Mouse (Mus musculus) mouse embryonic stem cell (cell line): ENCODE results near the gene Prss16.

Experiments used
- in situ Hi-C, 2 experiments: fragments of 300-500 bp; cut with MboI; formaldehyde crosslinking; loops; 1 replicate in 1 of 2; 3 replicates in 1 of 2; pipeline ENCODE4 v1.14.3; 2019 to 2020; ENCODE audit warnings: low sequenced_read_pairs in 2 of 2, low pct_unique_long_range_greater_than_20kb in 1 of 2, mixed read lengths in 1 of 2; ENCODE audit not compliant: unreplicated experiment in 1 of 2

Gene Prss16

DNA sequence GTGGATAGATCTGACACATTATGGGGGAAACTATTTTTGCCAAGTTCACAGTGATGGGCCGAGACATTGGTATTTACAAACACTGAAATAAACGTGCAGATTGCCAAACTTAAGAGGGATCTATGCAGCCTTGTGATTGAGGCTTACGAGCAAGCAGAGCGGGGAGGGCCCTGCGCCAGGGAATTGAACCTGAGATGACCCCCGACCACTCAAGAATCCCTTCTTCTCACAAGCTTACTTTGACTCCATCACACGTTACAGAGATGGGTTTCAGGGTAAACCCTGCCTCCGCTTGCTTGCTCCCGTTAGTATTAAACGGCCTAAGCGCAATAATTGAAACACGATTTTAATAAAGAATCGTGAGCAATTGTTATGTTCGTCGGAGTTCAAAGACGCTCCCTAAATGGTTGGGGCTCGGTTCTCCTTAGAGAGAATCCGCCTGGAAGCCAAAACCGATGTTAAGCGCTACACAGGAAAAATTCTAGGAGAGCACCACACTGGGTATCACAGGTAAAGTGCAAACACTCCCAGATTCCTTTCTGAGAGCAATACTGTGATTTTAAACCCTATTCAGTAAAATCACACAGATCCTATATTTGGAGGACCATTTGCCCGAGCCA lies 12.2 kb downstream of the Prss16 start:
- in situ Hi-C loops, result no loop called here

DNA sequence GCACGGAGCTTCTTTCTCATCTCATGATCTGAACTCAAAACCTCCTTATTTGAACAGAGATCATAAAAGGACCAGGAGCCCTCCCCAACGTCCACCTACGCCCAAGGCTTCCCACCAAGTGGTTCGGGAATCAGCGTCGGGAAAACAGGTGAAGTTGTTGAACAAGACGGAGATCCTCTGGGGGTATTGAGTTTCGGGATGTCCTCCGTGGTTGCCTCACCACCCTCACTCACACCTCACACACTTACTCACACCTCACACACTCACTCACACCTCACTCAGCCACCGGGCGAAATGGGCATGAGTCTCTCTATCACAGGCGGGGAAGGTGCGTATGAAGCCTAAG lies 12.7 kb downstream of the Prss16 start:
- in situ Hi-C loops, result no loop called here

DNA sequence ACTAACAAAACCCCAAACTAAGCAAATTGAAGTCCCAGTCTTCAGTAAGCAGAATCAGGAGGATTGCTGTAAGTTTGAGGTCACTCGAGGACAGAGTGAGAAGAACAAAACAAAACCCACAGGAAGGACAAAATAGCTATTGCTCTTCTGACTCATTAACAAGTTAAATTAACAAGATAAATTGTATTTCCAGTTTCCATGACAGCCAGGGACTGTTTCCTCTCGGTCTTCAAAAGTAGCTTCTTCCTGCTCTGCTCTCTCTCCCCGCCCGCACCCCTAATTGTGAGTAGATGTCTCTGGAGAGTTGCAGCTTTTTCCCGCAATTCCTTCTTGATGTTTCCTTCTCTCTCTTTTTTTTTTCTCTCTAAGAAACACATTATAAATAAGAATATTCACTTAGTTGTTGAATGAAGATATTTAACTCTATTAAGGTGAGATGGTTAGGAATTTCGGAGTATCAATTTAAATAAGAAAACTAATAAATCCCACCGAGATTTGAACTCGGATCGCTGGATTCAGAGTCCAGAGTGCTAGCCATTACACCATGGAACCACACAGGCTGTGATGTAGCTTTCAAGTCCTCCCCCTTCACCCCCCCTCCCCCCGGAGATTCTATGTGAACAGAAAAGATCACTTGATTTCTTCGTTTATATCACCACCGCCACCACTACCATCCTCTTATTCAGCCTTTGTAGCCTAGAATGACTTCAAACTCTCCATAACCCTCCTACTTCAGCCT lies 13.3 kb downstream of the Prss16 start:
- in situ Hi-C loops, result no loop called here

DNA sequence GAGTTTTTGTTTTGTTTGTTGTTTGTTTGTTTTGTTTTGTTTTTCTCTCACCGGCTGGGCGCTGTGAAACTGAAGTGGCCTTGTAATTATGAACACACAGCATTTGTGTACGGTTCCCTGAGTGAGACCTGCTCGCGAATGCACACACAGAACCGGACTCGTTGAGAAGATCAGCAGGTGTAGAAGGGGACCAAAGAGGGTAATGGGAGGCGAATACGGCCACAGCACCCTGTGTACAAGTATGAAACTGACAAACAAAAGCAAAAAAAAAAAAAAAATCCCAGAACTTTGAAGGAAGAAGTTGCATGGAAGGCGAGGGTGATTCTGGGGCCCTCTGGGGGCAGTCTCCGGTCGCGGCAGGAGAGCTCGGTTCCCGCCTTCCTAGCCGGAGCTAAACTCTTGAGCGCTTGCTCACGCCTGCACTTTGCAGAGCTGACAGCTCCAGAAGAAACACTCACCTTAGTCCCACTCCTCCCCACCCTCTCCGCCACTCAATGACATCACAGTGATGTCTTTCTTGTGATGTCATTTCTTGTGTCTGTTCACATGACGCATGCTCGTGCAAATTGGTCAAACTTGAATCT lies 14.1 kb downstream of the Prss16 start:
- in situ Hi-C loops, result no loop called here

DNA sequence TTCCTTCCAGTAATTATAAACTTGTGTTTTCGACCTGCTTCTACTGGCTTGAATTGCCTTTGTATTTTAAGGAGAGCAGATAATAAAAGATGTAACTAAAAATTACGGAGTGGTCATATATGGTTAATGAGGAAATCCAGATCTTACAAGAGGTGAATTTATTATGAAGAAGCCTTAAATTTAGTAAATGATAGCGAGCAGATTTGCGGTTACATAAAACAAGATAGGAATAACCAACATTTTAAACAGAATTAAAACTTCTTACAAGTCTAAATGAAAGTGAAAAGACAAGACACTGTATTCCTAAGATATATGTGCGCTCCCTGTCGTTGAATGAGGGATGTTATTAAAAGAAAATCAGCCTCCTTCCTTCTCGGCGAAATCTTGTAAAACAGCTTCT lies 14.6 kb downstream of the Prss16 start:
- in situ Hi-C loops, result no loop called here

DNA sequence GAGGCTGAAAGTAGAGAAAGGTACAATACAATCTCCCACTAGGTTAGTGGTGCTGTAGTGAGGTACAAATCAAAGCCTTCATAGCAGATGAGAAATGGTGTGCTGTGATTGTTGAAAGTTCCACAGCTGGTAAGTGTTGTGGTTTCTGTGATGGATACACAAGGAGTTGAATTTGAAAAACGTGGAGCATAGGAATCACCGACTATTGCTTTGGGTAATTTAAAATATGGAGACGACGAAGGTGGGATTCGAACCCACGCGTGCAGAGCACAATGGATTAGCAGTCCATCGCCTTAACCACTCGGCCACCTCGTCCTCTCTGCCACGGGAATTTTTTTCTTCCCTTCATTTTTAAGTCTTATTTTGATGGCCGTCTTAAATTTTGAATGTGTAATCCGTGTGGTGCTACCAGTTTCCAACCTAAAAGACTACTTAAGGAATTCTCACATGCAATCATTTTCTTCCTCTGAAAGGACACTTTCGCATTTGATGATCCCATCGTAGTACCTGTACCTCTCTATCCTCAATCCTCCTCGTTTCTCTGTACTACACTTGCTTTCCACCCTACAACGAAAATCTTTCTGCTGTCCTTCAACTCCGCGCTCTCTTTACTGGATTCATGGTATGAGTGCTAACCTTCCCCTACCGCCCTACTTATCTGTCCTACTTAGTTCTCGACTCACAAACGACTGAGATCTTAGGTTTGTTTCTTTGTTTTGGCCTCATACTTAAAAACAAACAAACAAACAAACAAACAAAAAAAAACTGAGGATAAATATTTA lies 15.4 kb downstream of the Prss16 start:
- in situ Hi-C loops, result no loop called here

DNA sequence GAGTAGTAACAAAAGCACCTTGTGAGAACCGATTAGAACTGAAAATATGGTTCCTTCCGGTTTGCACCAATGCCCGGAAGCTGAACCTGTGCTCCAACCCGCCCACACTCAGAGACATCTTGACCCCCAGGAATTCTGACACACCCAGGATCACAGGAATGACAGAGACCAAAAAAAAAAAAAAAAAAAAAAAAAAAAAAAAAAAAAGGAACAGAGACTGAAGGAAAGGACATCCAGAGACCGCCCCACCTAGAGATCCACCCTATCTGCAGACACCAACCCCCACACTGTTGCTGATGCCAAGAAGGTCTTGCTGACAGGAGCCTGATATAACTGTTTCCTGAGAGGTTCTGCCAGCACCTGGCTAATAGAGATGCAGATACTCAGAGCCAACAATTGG lies 17.0 kb downstream of the Prss16 start:
- in situ Hi-C loops, result no loop called here

DNA sequence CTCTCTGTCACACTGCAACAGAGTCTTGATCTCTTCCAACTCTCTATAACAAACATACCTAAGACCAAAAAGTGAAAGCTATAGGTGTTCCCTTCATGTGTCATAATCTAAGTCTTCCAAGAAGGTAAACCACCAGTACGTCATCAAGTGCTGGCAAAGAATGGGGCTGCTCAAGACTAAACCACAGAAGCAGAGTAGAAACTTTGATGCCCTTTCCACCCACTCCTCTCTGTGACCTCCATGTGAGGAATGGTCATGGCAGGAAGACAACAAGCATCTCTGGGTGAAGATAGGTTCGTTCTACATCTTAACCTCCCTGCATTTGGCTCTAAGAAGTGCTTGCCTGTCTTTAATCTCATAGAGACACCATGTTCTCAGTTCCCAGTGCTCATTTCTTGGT lies 25.1 kb downstream of the Prss16 start:
- in situ Hi-C loops, result no loop called here

DNA sequence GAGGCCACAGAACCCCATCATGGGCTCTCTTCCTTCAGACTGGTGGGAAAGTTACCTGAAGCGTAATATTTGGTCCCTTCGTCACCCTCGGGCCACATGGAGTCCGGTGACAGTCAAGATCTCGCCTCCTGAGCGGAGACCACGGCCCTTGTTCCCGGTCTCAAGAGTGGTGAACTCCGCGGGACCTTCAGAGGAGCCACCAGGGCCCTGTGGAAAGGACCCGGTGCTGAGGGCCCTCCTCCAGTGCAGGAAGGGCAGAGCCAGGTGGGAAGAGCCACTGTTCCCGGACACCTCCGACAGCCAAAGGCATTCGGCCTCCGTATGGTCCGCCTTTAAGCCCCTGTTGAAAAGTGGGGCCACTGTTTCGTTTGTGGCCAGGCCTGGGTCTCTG lies 27.7 kb downstream of the Prss16 start:
- in situ Hi-C loops, result no loop called here

DNA sequence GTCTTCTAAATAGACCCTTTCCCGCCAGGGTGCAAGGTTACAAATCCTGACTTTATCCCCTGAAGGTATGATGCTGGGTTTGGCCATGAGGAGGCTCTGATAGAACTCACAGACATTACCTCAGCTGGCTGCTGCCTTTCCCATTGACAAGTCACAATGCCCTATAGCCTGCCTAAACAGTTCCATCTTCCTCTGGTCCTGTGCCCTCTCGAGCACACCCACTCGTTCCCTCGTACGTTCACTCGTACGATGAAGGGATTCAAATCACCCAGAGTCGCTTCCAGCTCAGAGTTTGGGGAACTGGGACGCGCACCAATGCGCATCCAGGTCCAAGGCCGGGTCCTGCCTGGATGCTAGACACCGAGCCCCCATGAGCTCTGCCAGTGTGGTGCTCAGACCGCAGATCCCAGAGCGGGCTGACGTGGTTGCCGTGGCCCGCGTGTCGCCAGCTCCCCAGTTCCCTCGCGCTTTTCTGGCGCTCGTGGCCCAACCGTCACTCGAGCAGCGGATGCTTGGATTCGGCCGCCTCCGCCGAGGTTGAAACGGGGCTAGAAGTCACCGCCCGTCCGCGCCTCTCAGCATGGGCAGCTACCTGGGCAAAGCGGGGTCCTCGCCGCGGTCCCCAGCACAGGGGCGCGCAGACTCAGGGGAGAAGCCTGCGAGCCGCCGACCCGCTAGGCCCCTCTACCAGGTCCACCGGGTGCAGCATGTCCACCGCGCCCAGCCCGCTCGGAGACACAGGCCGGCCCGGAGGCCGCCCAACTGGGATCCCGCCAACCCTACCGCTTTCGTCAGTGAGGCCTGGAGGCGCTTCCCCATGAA lies 28.4 kb downstream of the Prss16 start, which contains the start of gene Pom121l2:
Gene Pom121l2, plus strand, starts transcription at position 214 of the 822 bp plus-strand sequence.
- in situ Hi-C loops, result no loop called here

DNA sequence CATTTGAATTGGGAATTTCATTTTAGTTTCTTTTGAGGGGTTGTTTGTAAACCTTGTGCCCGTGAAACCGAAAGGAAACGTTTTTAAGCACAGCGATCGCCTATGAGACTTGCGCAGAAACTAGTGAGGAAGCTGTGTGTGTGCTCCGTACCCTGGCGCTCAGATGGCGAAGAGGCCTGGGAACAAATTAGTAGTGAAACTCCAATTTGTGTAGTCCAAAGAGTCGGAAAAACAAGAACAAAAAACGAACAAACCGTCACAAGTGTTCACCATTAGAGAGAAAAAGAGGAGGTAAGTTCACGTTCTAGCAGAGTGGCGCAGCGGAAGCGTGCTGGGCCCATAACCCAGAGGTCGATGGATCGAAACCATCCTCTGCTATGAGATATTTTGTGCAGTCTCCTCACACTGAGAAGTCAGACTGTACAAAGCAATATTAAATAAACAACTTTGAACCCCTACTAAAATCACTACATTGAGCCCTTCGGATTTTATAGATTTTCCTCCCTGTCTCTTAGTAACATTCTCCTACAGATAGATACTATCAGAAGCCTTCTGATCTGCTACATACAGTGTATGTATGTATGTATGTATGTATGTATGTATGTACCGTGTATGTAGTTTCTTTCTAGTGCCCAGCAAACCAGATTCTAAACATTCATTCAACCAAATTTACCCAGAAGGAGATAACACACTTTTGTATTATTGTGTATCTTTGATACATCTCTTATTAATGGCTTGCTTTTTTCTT lies 34.6 kb downstream of the Prss16 start:
- in situ Hi-C loops, result loop anchor here (5.0 to 10.0 kb wide), 2 partner anchors 47 to 50 kb away; no protein-coding TSS in a partner anchor

DNA sequence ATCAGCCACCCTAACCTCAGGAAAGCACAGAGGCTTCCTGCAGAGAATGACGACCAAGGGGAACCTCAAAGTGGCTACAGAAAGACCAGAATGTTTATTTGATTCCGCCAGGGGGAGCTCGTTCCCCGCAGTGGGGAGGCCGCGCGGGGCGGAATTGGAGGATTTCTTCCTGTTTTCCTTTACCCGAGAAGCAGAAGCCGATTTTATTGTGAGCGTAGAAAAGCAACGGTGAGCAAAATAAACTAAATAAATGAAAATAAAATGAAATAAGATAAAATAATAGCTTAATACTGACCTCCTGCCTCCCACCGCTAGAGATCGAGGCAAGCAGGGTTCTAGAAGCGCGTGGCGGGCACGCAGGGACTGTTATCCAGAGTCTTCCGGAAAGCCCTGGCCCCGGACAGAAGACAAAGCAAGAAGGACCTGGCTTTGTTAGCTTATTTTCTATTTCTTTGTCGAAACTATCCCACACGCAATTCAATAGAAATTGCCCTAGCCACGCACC lies 35.3 kb downstream of the Prss16 start:
- in situ Hi-C loops, result loop anchor here (5.0 to 10.0 kb wide), 2 partner anchors 48 to 51 kb away; no protein-coding TSS in a partner anchor

DNA sequence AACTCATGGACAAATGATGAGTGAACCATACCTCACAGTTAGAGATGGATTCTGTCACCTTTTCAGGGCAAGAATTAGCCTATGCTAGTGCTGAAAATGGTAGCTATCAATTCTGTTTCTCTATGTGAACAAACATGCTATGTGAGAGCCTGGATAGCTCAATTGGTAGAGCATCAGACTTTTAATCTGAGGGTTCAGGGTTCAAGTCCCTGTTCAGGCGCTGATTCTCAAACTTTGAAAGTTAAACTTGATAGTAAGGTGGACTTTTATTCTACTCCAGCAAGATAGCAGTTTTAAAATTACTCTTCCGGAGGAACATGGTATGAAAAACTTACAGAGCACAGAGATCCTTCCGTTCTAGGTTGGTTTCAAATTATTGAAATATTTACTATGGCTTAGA lies 37.9 kb downstream of the Prss16 start:
- in situ Hi-C loops, result loop anchor here (5.0 to 10.0 kb wide), 2 partner anchors 51 to 53 kb away; no protein-coding TSS in a partner anchor

DNA sequence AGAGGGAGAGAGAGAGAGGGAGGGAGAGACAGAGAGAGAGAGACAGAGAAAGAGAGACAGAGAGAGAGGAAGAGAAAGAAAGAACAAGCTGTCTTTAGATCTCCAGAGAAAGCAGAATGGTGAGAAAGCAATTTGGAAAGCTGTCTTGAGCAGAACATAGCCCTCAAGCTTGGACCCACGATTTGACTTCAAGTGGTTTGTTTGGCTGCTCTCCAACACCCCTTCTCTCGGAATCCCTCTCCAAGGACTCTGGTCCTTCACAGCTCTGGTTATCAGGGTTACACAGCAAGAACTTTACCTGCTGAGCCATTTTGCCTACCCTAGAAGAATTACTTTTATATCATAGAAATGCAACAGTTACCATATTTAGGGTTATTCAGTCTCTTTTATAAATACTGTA lies 39.7 kb downstream of the Prss16 start:
- in situ Hi-C loops, result loop anchor here (5.0 to 10.0 kb wide), 2 partner anchors 52 to 55 kb away; no protein-coding TSS in a partner anchor

DNA sequence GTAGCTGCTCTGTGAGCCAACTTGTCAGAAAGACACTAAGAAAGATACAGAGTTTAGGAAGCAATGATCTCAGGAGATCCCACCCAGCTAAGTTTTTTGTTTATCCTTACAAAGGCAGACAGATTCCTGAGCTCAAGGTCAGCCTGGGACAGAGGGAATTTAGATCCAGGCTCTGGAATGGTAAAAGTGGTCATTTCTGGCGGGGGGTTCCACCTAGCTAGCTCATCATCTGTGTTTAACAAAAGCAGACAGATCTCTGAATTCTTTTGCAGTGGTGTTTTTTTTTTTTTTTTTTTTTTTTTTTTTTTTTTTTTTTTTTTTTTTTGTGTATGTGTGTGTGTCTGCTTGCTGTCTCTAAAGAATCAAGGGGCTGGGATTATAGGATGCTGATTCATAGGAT lies 40.3 kb downstream of the Prss16 start:
- in situ Hi-C loops, result no loop called here
